Mouse (Mus musculus): ENCODE results near the gene Tbx1.

- TF ChIP-seq CTCF (IDR thresholded peaks at IDR 0.05; ENCODE audit: low read depth, low read length) (no peak), POLR2A (IDR thresholded peaks at IDR 0.05; ENCODE audit: insufficient read depth, low read length) (no peak), EP300 (IDR thresholded peaks at IDR 0.05; ENCODE audit: insufficient read depth, low read depth, low read length) (no peak)
Observed at GRCm38 (mm10) chr16:18539281-18539680, 51.2 kb downstream of the Tbx1 start.
